Mouse (Mus musculus): ENCODE data around the gene Acads. TPM values are rescaled to one million over a fixed set of nuclear protein-coding genes. Genes with fewer than 3 reads are reported as not detected.
"Not testable (repeated sequence)": the region's sequence is repeated elsewhere in the genome, so short reads cannot be mapped to it uniquely, and the experiment has no call there.

Acads gene
- polyA plus RNA-seq, 1 experiment, result 95.9 TPM

DNA sequence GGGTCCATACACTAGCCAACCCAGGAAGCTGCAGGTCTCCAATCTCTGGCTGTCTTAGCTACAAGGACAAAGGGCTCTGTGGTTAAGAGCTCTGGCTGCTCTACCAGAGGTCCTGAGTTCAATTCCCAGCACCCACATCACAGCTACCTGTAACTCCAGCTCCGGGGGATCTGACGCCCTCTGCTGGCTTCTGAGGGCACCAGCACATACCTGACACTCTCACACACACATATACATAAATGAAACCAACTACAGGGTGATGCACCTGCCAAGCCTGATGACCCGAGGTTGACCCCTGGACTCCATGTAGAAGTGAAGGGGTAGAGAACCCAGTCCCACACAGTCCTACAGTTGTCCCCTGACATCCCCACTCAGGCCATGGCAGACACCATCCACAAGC lies 2.7 kb downstream of the Acads start:
- 89% methylated on average over 3 of the region's 3 CpGs for WGBS
- H3K27ac ChIP-seq (ENCODE audit: insufficient read depth, low read depth, low read length), result no peak overlapping the region
- no peak overlapping the region for H3K4me3 ChIP-seq (ENCODE audit: low read depth, low read length)
- H3K4me1 ChIP-seq (ENCODE audit: control insufficient read depth, insufficient read depth, insufficient read length, low read length), result peaks cover 2% of the 10 kb centered on the region; the same call in 1 of the 2 replicates
- no peak for TF ChIP-seq POLR2A (IDR thresholded peaks at IDR 0.05; ENCODE audit: low read depth, low read length)
- TF ChIP-seq CTCF (IDR thresholded peaks at IDR 0.05; ENCODE audit: extremely low read depth, insufficient read length, insufficient replicate concordance, low read depth, low read length), result no peak
- no peaks in the 10 kb centered on the region for H3K27me3 ChIP-seq (ENCODE audit: control insufficient read depth, insufficient read depth, low read length)
- H3K36me3 ChIP-seq (ENCODE audit: control insufficient read depth, insufficient read depth, low read length), result peaks cover 17% of the 10 kb centered on the region

DNA sequence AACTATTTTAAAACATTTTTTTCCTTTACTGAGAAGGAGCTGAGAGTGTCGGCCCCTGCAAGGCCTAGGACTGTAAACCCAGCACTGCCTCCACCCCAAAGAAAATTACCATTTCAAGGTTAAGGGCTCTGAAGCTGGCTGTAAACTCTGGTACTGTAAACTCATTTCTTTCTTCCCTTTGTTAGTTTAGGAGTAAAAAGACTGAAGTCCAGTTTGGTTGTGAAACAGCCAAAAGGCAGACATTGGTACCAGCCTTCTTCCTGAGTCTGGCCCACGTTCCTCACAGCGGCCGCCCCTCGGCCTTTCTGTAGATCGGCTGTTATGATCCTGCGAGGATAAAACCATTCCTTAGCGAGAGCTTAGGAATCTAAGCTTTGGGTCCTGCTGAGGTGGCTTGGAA lies 4.6 kb downstream of the Acads start:
- no peak overlapping the region for H3K4me3 ChIP-seq (ENCODE audit: low read depth, low read length)
- TF ChIP-seq POLR2A (IDR thresholded peaks at IDR 0.05; ENCODE audit: low read depth, low read length), result no peak
- no peak for TF ChIP-seq CTCF (IDR thresholded peaks at IDR 0.05; ENCODE audit: extremely low read depth, insufficient read length, insufficient replicate concordance, low read depth, low read length)
- H3K27ac ChIP-seq (ENCODE audit: insufficient read depth, low read depth, low read length), result no peak overlapping the region
- H3K27me3 ChIP-seq (ENCODE audit: control insufficient read depth, insufficient read depth, low read length), result no peaks in the 10 kb centered on the region
- peaks cover 30% of the 10 kb centered on the region for H3K36me3 ChIP-seq (ENCODE audit: control insufficient read depth, insufficient read depth, low read length)
- WGBS, result 51% methylated on average over 8 of the region's 8 CpGs
- H3K4me1 ChIP-seq (ENCODE audit: control insufficient read depth, insufficient read depth, insufficient read length, low read length), result peaks cover 1% of the 10 kb centered on the region; the same call in 1 of the 2 replicates

DNA sequence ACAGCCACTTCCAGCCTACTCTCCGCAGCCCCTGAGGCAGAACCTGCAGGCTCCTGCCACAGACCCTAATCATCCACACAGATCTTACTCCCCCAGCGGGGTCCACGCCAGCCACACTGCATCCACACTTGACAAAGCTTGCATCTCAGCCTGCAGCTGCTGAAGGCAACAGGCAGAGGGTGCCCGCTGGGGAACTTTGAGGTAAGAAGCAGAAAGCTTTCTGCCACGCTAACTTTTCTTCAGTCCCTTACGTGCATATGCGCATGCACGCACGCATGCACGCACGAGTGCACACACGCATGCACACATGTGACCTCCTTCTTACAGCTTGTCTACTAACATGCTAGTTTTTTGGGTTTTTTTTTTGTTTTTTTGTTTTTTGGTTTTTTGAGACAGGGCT lies 5.9 kb downstream of the Acads start:
- WGBS, result 99% methylated on average over 12 of the region's 12 CpGs
- H3K4me1 ChIP-seq (ENCODE audit: control insufficient read depth, insufficient read depth, insufficient read length, low read length), result no peaks in the 10 kb centered on the region
- TF ChIP-seq POLR2A (IDR thresholded peaks at IDR 0.05; ENCODE audit: low read depth, low read length) (no peak), CTCF (IDR thresholded peaks at IDR 0.05; ENCODE audit: extremely low read depth, insufficient read length, insufficient replicate concordance, low read depth, low read length) (no peak)
- no peak overlapping the region for H3K4me3 ChIP-seq (ENCODE audit: low read depth, low read length)
- H3K36me3 ChIP-seq (ENCODE audit: control insufficient read depth, insufficient read depth, low read length), result peaks cover 31% of the 10 kb centered on the region
- no peaks in the 10 kb centered on the region for H3K27me3 ChIP-seq (ENCODE audit: control insufficient read depth, insufficient read depth, low read length)
- no peak overlapping the region for H3K27ac ChIP-seq (ENCODE audit: insufficient read depth, low read depth, low read length)

DNA sequence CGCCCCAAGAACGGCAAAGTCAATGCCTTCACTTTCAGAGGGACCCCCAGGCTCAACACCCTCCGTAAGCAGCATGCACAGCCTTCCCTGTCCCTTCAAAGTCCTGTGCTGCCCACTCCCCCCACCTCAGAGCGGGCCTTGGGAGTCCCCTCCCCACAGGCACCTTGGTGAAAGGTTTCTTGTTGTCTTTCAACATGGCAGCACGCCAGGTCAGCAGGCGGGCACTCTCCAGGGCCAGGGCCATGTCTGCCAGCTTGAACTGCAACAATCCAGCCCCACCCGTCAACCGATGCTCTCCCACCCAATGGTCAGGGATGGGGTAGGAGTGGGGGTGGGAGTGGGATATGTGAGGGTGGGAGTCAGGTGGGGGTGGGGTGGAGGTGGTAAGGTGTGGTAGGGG lies 8.0 kb downstream of the Acads start:
- Histone ChIP-seq H3K27ac (ENCODE audit: insufficient read depth, low read depth, low read length) (no peak overlapping the region), H3K4me3 (ENCODE audit: low read depth, low read length) (no peak overlapping the region), H3K36me3 (ENCODE audit: control insufficient read depth, insufficient read depth, low read length) (peaks cover 29% of the 10 kb centered on the region), H3K4me1 (ENCODE audit: control insufficient read depth, insufficient read depth, insufficient read length, low read length) (no peaks in the 10 kb centered on the region), H3K27me3 (ENCODE audit: control insufficient read depth, insufficient read depth, low read length) (no peaks in the 10 kb centered on the region)
- WGBS, result 82% methylated on average over 8 of the region's 8 CpGs
- no peak for TF ChIP-seq POLR2A (IDR thresholded peaks at IDR 0.05; ENCODE audit: low read depth, low read length)
- no peak for TF ChIP-seq CTCF (IDR thresholded peaks at IDR 0.05; ENCODE audit: extremely low read depth, insufficient read length, insufficient replicate concordance, low read depth, low read length)

DNA sequence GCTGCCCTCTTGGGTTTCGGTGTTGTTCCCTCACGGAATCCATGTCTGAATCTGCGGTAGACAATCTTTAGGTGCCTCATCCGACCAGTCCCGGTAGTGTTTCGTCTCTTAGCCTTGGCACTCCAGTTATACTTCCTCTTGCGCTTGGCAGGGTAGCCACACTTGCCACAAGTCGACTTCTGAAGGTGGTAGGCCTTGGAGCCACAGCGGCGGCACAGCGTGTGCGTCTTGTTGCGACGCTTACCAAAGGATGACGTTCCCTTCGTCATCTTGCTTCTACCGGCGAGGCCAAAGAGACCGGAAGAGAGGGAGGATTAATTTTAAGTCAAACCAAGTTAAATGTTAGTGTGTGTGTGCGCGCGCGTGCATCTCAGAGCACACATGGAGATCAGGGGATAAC lies 15.9 kb downstream of the Acads start:
- not testable (repeated sequence) for H3K4me1 ChIP-seq (ENCODE audit: control insufficient read depth, insufficient read depth, insufficient read length, low read length); H3K27ac ChIP-seq (ENCODE audit: insufficient read depth, low read depth, low read length); H3K4me3 ChIP-seq (ENCODE audit: low read depth, low read length); H3K27me3 ChIP-seq (ENCODE audit: control insufficient read depth, insufficient read depth, low read length)
- H3K36me3 ChIP-seq (ENCODE audit: control insufficient read depth, insufficient read depth, low read length), result peaks cover 15% of the 10 kb centered on the region
- WGBS, result 96% methylated on average over 23 of the region's 23 CpGs

DNA sequence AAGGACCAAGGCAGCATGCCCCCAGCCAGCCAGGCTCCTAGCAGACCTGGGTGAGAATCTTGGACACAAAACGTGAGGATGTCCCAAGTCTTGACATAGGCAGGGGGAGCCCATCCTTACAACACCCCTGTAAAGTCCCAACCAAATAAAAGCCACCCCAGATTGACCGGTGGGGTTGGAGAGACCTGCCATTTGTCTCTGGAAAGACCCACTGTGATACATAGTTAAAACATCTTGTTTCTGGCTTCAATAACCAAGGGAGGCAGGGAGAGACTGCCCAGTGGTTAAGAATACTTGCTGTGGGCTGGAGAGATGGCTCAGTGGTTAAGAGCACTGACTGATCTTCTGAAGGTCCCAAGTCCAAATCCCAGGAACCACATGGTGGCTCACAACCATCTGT lies 16.9 kb downstream of the Acads start:
- 88% methylated on average over 2 of the region's 2 CpGs for WGBS
- no peak overlapping the region for H3K27ac ChIP-seq (ENCODE audit: insufficient read depth, low read depth, low read length)
- H3K27me3 ChIP-seq (ENCODE audit: control insufficient read depth, insufficient read depth, low read length), result no peaks in the 10 kb centered on the region

DNA sequence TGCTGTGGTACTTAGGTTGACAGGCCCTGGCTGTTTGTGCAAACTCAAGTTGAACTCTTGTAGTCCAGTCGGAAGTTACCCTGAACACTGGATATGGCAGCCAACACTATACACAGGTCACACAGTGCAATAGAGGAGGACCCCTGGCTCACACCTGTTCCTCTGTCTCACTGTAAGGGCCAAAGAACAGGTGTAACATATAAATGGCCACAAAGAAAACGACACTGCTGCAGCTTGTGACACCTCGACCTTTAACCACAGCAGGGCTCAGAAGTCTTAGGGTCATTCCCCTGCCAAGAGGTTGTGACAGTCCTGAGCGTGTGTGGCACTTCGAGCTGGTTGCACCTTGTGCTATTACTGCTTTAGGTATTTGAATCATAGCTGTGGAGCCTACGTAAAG lies 18.7 kb downstream of the Acads start:
- peaks cover 37% of the 10 kb centered on the region for H3K36me3 ChIP-seq (ENCODE audit: control insufficient read depth, insufficient read depth, low read length)
- TF ChIP-seq POLR2A (IDR thresholded peaks at IDR 0.05; ENCODE audit: low read depth, low read length), result no peak
- TF ChIP-seq CTCF (IDR thresholded peaks at IDR 0.05; ENCODE audit: extremely low read depth, insufficient read length, insufficient replicate concordance, low read depth, low read length), result no peak
- 62% methylated on average over 6 of the region's 6 CpGs for WGBS
- no peaks in the 10 kb centered on the region for H3K27me3 ChIP-seq (ENCODE audit: control insufficient read depth, insufficient read depth, low read length)
- no peaks in the 10 kb centered on the region for H3K4me1 ChIP-seq (ENCODE audit: control insufficient read depth, insufficient read depth, insufficient read length, low read length)
- H3K4me3 ChIP-seq (ENCODE audit: low read depth, low read length), result no peak overlapping the region
- H3K27ac ChIP-seq (ENCODE audit: insufficient read depth, low read depth, low read length), result no peak overlapping the region

More for the DNA sequence above, 16.9 kb downstream of the Acads start:
- Histone ChIP-seq H3K36me3 (ENCODE audit: control insufficient read depth, insufficient read depth, low read length) (peaks cover 21% of the 10 kb centered on the region), H3K4me3 (ENCODE audit: low read depth, low read length) (no peak overlapping the region), H3K4me1 (ENCODE audit: control insufficient read depth, insufficient read depth, insufficient read length, low read length) (no peaks in the 10 kb centered on the region)
- TF ChIP-seq CTCF (IDR thresholded peaks at IDR 0.05; ENCODE audit: extremely low read depth, insufficient read length, insufficient replicate concordance, low read depth, low read length), result no peak
- no peak for TF ChIP-seq POLR2A (IDR thresholded peaks at IDR 0.05; ENCODE audit: low read depth, low read length)

DNA sequence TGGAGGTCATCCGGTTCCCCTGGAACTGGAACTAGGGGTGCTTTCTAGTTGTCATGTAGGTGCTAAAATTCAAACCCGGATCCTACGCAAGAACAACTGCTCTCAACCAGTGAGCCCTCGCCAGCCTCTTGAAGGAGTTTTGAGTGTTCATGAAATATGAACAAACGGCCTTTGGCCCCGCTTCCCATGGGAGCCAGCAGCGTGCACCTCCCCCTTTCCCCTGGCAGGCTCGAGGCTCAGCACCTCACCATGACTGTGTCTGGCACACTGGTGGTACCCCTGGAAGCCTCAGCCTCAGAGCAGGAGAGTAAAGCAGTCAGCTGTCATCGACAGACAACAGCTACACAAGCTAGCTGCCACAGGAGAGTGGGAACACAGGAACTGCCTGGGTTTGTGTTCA lies 19.2 kb downstream of the Acads start:
- no peak for TF ChIP-seq POLR2A (IDR thresholded peaks at IDR 0.05; ENCODE audit: low read depth, low read length)
- TF ChIP-seq CTCF (IDR thresholded peaks at IDR 0.05; ENCODE audit: extremely low read depth, insufficient read length, insufficient replicate concordance, low read depth, low read length), result no peak
- Histone ChIP-seq H3K4me1 (ENCODE audit: control insufficient read depth, insufficient read depth, insufficient read length, low read length) (no peaks in the 10 kb centered on the region), H3K27me3 (ENCODE audit: control insufficient read depth, insufficient read depth, low read length) (no peaks in the 10 kb centered on the region), H3K27ac (ENCODE audit: insufficient read depth, low read depth, low read length) (no peak overlapping the region), H3K36me3 (ENCODE audit: control insufficient read depth, insufficient read depth, low read length) (peaks cover 42% of the 10 kb centered on the region), H3K4me3 (ENCODE audit: low read depth, low read length) (no peak overlapping the region)
- WGBS, result 69% methylated on average over 9 of the region's 9 CpGs

Measured in small intestine, adult 2 months (tissue).